Mouse (Mus musculus): Measurements from ENCODE around the gene Ugcg.

Ugcg gene

GRCm38 (mm10) chr4:59224889-59225288 lies 35.8 kb downstream of the Ugcg start:
- DNase-seq (ENCODE audit: low spot score in 2 of 2), result no peak

- DNase-seq (ENCODE audit: low spot score in 2 of 2), result no peak
Observed at GRCm38 (mm10) chr4:59227047-59227446, 38.0 kb downstream of the Ugcg start.

- DNase-seq (ENCODE audit: low spot score in 2 of 2), result no peak
Observed at GRCm38 (mm10) chr4:59228951-59229350, 39.9 kb downstream of the Ugcg start.

- no peak for DNase-seq (ENCODE audit: low spot score in 2 of 2)
Observed at GRCm38 (mm10) chr4:59231266-59232055, 42.4 kb downstream of the Ugcg start.

GRCm38 (mm10) chr4:59234014-59234413 lies 45.0 kb downstream of the Ugcg start:
- DNase-seq (ENCODE audit: low spot score in 2 of 2), result no peak

GRCm38 (mm10) chr4:59234451-59235216 lies 45.6 kb downstream of the Ugcg start:
- DNase-seq (ENCODE audit: low spot score in 2 of 2), result no peak

GRCm38 (mm10) chr4:59236362-59236761 lies 47.3 kb downstream of the Ugcg start:
- DNase-seq (ENCODE audit: low spot score in 2 of 2), result no peak

GRCm38 (mm10) chr4:59238641-59239311 lies 49.7 kb downstream of the Ugcg start:
- DNase-seq (ENCODE audit: low spot score in 2 of 2), result no peak

- DNase-seq (ENCODE audit: low spot score in 2 of 2), result no peak
Observed at GRCm38 (mm10) chr4:59239312-59239728, 50.3 kb downstream of the Ugcg start.

- DNase-seq (ENCODE audit: low spot score in 2 of 2), result no peak
Observed at GRCm38 (mm10) chr4:59240160-59240559, 51.1 kb downstream of the Ugcg start.

GRCm38 (mm10) chr4:59241096-59241495 lies 52.0 kb downstream of the Ugcg start:
- DNase-seq (ENCODE audit: low spot score in 2 of 2), result no peak

GRCm38 (mm10) chr4:59242221-59242620 lies 53.2 kb downstream of the Ugcg start:
- no peak for DNase-seq (ENCODE audit: low spot score in 2 of 2)

- DNase-seq (ENCODE audit: low spot score in 2 of 2), result no peak
Observed at GRCm38 (mm10) chr4:59243802-59244493, 54.9 kb downstream of the Ugcg start.

GRCm38 (mm10) chr4:59244791-59245555 lies 55.9 kb downstream of the Ugcg start:
- no peak for DNase-seq (ENCODE audit: low spot score in 2 of 2)

GRCm38 (mm10) chr4:59245776-59246175 lies 56.7 kb downstream of the Ugcg start:
- DNase-seq (ENCODE audit: low spot score in 2 of 2), result no peak

GRCm38 (mm10) chr4:59247545-59247944 lies 58.5 kb downstream of the Ugcg start:
- DNase-seq (ENCODE audit: low spot score in 2 of 2), result no peak

- no peak for DNase-seq (ENCODE audit: low spot score in 2 of 2)
Observed at GRCm38 (mm10) chr4:59248035-59248434, 59.0 kb downstream of the Ugcg start.

GRCm38 (mm10) chr4:59252386-59253054 lies 63.5 kb downstream of the Ugcg start:
- DNase-seq (ENCODE audit: low spot score in 2 of 2), result no peak

GRCm38 (mm10) chr4:59253055-59253434 lies 64.0 kb downstream of the Ugcg start:
- DNase-seq (ENCODE audit: low spot score in 2 of 2), result no peak

- DNase-seq (ENCODE audit: low spot score in 2 of 2), result no peak
Observed at GRCm38 (mm10) chr4:59254397-59254796, 65.3 kb downstream of the Ugcg start.

- DNase-seq (ENCODE audit: low spot score in 2 of 2), result no peak
Observed at GRCm38 (mm10) chr4:59255988-59256387, 66.9 kb downstream of the Ugcg start.

Data from urinary bladder, postnatal 36 days (tissue).